Mouse (Mus musculus): ENCODE data around the gene Zc3h7b.
A peak's percentile ranks its signal among the peaks of the same experiment; 100 is the strongest.

Gene Zc3h7b

DNA sequence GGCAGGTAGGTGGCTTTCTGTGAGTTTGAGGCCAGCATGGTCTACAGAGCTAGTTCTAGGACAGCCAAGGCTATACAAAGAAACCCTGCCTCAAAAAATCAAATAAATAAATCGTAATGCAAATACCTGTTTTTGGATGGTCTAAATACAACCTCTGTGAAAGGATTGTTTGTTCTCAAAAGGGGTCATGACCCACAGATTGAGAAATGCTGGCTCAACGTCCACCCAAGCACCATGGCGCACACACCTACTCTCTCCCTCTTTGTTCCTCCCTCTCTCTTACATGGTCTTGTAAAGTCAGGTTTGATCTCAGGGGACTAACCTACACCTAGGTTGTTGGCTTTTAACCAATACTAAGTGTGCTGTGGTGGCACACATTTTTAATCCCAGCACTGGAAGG, 77.8 kb downstream of the Zc3h7b start:
- DNase-seq, result no peak

GRCm38 (mm10) chr15:81824832-81825231, 80.0 kb downstream of the Zc3h7b start:
- no peak for DNase-seq

DNA sequence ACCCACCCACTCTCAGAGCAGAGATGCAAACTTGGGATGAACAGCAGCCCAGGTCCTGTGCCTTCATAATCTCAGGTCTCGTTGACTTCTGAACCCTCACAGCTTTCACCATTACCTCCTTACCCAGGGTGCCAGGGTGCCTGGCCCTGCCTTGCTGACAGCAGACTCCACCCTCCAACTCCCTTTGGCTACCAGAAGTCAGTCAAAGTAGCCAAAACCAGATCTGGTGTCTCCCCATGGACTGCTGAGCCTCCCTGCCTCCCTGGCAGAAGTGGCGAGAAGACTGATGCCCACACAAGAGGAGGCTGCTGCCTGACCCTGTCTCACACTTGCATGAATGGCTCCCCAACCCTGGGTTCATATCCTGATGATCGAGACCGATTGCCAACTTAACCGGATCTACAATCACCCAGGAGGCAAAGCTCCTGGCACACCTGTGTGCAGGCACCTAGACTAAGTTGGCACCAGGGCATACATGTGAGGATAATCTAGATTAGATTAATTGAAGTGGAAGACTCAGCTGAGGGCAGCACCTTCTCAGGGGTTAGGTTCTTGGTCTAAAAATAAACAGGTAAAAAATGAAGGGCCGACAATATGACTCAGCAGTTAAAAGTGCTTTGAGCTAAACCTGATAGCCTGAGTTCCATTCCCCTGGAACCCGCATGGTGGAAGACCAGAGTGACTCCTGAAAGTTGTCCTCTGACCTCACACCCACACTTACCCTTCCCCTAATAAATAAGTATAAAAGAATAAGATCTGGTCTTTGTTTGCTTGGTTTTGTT, 83.8 kb downstream of the Zc3h7b start:
- no peak for DNase-seq

GRCm38 (mm10) chr15:81829208-81829580, 84.3 kb downstream of the Zc3h7b start:
- DNase-seq, result no peak

DNA sequence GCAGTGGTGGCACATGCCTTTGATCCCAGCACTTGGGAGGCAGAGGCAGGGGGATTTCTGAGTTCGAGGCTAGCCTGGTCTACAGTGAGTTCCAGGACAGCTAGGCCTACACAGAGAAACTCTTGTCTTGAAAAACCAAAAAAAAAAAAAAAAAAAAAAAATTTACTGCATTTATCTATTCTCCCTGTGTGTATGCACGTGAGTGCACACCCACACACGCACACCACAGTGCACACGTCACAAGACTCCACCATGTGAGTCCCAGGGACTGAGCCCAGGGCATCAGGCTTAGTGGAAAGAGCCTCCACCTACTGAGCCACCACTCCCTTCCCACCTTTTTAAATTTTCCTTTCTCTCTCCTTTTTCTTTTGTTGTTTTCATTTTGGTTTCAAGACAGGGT, 85.7 kb downstream of the Zc3h7b start:
- no peak for DNase-seq

- DNase-seq, result peak; percentile 94
These were observed 86.4 kb downstream of the Zc3h7b start for GRCm38 (mm10) chr15:81831136-81831825.

DNA sequence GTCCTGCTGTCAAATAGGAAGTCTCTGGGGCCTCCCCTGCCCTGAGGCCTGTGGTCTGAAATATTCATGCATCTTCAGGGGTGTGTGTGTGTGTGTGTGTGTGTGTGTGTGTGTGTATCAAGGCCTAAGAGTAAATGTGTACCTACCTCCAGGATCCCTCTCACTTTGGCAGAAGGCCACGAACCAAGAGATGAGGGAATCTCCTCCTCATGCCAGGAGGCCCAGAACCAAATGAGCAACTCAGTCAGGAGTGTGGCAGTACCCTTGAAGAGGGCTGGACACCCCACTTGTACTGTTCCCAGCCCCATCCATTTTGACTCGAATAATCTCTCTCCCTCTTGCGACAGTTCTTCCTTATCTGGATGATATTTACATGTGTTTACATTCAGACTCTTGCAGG, 87.4 kb downstream of the Zc3h7b start:
- peak; percentile 66 for DNase-seq

DNA sequence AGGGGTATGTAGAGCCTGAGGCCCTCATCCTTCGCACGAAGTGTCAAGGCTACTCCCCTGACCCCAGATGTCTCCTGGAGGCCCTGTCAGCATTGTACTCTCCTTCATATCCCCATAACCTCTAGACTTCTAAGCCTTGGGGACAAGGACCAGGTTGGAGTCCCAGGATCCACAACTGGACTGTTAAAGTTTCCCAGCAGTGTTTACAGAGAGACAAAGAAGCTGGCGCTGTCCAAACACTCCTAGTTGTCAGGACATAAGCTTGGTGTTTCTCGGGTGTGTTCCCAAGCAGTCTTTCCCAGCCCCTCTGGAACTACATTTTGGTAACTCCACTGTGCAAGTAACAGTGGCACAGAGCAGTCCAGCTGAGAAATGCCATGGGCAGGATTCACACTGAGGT, 88.6 kb downstream of the Zc3h7b start:
- no peak for DNase-seq

DNA sequence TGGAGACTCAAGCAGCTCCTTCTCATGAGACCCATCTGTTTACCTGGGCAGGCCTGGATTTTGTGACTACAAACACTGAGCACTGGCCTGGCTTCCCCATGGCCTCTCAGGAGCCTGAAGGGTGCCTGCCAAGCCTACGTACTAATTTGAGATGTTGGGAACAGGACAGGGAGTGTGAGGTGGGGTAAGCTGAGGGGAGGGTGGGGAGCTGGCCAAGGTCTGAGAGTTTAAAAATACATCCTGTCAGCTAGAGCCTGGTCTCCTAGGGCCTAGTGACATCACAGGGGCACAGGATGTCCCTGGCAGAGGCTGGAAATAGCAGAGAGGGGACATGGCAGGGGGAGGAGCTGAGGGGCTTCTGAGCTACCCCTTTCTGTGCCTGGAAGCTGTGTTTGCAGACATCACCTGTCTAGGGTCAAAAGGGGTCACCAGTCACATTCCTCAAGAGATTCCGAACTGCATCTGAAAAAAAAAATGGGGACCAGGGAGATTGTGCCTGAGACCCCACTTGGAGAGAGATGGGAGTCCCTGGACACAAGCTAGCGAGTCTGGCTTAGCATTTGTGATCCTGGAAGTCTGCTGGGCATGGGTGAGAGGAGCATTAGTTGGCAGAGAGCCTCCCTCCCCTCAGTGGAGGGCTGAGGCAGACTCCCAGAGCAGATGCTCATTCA, 89.4 kb downstream of the Zc3h7b start:
- DNase-seq, result peak; percentile 72

GRCm38 (mm10) chr15:81835007-81835880, 90.4 kb downstream of the Zc3h7b start:
- peak; percentile 52 for DNase-seq

GRCm38 (mm10) chr15:81836124-81836821, 91.4 kb downstream of the Zc3h7b start:
- DNase-seq, result peak; percentile 96

DNA sequence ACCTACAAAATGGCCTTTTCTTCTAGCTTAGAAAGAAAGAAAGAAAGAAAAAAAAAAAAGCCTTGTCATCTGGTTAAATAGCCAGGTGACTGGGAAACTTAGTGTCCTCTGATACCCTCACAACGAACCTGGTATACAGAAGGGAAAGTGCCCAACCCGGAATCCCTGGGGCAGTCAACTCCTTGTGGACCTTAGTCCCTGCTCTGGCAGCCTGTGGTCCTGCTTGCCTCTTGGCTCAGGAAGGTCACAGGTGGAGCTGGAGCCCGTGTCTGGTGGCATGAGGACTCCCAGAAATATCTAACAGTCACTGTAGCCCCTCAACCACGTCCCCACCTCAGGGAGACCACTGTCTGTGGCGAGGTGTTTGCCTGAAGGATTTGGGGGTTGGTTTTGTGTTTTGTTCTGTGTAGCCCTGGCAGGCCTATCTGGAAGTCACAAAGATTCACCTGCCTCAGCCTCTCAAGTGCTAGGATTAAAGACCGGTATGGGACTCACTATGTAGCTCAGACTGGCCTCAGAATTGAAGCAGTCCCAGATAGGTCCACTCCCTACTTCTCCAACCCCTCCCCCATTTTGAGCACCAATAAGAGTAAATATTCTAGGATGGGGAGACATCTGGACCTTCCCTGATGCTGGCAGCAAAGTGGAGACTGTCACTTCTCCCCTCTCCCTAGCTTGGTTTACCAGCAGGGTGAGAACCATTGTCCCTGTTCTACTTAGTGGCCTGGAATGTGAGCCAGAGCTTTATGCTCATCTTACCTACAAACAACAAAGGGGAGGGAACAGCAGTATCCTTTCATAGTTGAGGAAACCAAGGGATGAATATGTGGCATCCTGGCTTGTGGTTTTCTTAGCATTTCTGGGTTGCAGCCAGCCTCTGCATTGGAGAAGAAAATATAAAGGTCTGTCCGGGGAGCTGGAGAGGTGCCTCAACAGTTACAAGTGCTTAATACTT, 92.4 kb downstream of the Zc3h7b start:
- DNase-seq, result no peak

DNA sequence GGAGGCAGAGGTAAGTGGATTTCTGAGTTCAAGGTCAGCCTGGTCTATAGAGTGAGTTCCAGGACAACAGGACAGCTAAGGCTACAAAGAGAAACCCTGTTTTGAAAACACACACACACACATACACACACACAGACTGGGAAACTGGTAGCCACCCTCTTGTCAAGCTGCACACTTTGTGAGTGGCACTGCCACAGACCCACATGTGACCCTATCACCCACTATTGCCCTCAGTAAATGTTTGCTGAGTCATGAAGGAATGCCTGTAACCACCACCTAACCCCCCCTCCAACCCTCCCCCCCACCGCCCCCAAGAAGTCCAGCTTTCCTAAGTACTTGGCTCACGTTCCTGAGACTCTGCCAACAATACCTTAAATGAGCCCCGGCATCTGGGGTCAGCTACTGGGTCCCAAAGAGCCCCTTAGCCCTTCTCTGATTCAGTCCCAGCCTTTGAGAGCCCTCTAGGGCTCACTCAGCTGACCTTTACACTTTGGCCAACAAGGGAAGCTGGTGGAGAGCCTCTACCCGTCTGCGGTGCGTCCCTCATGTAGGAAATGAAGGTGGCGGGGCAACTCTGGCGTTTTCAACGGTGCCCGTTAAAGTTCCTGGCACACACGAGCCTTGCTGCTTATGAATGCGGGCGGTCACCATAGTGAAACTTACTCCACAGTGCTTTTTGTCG, 93.8 kb downstream of the Zc3h7b start:
- no peak for DNase-seq

- peak; percentile 99 for DNase-seq
These were observed 94.8 kb downstream of the Zc3h7b start for GRCm38 (mm10) chr15:81839634-81840033.

DNA sequence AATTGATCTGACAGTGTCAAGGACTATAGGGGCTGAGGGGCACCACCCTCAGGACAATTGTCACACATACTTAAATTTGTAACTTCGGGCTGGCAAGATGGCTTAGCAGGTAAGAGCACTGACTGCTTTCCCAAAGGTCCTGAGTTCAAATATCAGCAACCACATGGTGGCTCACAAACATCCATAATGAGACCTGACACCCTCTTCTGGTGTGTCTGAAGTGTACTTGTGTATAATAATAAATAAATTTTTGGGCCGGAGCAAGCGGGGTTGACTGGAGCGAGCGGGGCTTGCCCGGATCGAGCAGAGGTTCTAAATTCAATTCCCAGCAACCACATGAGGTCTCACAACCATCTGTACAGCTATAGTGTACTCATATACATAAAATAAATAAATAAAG, 95.4 kb downstream of the Zc3h7b start:
- DNase-seq, result peak; percentile 56

DNA sequence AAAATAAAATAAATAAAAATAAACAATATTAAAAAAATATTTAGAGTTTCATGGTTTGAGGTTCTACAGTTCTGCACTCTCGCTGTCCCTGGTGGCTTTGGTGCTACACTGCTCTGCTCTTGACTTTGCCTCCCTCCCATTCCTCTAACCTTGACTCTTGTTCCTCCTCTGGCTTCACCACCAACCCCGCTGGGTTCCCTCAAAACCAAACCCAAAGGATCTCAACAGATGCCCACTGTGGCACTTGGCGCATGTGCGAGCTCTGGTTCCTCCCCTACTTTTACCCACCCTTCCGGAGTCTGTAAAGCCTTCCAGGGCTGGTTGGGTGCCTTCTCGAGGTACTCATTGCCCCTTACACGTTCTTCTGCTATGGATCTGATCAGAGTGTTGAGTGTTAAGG, 97.4 kb downstream of the Zc3h7b start:
- DNase-seq, result peak; percentile 51

DNA sequence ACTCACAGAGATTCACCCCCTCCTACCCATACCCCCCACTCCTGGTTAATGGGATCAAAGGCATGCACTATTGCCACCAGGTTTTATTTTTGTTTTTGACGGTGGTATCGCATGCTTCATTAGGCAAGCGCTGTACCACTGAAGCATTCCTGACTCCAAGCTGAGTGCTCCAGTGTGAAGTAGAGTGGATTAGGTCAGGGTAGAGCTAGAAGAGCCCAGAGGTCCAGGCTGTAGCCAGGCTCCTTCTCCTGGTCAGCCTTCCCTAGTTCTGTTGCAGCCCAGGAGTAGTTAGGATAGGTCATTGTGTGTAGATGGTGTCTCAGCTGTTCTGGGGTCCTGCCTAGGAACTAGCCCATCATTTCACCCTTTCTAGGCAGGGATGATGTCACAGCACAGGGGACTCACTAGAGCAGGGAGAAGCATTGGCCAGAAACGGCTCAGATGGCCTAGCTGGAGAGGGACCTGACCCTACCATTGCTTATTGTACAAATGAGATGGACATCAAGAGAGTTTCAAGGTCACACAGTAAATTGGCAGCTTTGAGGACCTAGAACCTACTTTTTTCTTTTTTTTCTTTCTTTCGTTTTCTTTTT, 100.3 kb downstream of the Zc3h7b start:
- peak; percentile 23 for DNase-seq

DNA sequence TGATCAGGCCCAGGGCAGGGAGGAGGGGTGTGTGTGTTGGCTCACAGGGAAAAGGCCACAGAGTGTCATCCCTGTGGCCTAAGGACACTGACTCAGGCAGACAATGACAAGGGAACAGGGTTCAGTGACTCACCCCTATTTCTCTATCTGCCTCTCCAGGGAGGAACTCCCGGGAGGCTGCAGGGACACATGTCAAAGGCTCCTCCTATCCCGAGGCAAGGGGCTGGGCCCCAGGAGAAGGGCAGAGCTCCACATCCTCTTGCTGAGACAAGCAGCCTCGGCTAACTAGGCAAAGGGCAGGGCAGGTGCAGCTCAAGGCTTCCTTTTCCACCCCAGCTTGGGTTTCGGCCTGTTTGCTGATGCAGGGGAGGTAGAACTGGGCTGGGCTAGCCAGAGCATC, 100.9 kb downstream of the Zc3h7b start:
- DNase-seq, result peak; percentile 42
